Mouse (Mus musculus): ENCODE results near the gene Arhgap8. TPM values are rescaled to one million over a fixed set of nuclear protein-coding genes. Genes with fewer than 3 reads are reported as not detected.

Gene Arhgap8
- polyA plus RNA-seq, 1 experiment, result 16.0 TPM

DNA sequence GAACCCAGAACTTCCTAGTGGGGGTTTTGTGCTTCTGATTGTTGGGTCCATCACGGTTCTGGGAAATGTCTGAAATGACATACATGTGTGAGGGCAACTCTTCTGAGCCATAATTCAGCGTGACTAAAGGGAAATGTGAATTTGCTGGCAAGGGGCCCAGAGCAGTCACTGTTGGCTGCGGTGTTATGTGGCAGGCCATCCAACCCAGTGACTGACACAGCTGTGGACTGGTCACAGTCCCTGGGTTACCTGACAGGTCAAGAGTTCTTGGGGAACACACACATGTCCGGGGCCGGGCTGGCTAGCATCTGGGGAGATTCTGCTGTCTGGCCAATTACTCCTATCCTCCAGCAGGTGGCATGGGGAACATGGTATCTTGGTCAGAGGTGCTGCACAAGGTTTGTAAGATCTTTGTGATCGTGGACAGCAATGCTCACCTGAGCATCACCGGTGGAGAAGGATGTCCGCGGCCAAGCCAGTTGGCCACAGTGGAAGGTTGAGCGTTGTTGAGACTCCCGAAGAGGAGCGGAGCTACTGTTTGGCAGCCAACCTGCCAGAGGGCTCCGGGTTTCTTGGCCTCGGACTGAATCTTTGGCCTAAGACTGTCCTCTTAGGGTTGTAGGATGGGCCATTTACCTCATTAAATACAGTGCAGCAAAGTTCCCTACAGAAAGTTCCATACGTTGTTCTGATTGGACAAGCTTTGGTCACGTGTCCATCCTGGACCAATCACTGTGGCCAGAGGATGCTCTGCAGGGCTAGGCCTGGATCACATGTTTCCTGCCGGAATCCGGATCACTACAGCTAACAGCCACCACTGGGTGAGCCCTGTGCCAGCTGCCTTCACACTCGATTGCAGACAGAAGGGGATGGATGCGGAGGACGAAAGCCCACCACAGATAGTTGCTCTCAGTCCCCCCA lies 52.6 kb downstream of the Arhgap8 start:
- H3K27ac ChIP-seq (ENCODE audit: control insufficient read depth, insufficient read depth, low read length), result no peak overlapping the region
- TF ChIP-seq POLR2A (IDR thresholded peaks at IDR 0.05; ENCODE audit: control insufficient read depth, extremely low read depth, insufficient read depth, low read length, poor library complexity) (no peak), CTCF (IDR thresholded peaks at IDR 0.05; ENCODE audit: borderline replicate concordance, control insufficient read depth, extremely low read depth, insufficient read depth, low read length, poor library complexity) (no peak)
- no peaks in the 10 kb centered on the region for H3K27me3 ChIP-seq (ENCODE audit: control insufficient read depth, insufficient read depth, low read length)
- DNase-seq, result no peak
- no peak overlapping the region for H3K4me3 ChIP-seq (ENCODE audit: control insufficient read depth, insufficient read depth, low read length)
- peaks cover 5% of the 10 kb centered on the region for H3K4me1 ChIP-seq (replicated peaks; ENCODE audit: control insufficient read depth, insufficient read depth, low read length)
- WGBS, result 75% methylated on average over 21 of the region's 21 CpGs
- no peaks in the 10 kb centered on the region for H3K36me3 ChIP-seq (ENCODE audit: control insufficient read depth, insufficient read depth, low read length)

DNA sequence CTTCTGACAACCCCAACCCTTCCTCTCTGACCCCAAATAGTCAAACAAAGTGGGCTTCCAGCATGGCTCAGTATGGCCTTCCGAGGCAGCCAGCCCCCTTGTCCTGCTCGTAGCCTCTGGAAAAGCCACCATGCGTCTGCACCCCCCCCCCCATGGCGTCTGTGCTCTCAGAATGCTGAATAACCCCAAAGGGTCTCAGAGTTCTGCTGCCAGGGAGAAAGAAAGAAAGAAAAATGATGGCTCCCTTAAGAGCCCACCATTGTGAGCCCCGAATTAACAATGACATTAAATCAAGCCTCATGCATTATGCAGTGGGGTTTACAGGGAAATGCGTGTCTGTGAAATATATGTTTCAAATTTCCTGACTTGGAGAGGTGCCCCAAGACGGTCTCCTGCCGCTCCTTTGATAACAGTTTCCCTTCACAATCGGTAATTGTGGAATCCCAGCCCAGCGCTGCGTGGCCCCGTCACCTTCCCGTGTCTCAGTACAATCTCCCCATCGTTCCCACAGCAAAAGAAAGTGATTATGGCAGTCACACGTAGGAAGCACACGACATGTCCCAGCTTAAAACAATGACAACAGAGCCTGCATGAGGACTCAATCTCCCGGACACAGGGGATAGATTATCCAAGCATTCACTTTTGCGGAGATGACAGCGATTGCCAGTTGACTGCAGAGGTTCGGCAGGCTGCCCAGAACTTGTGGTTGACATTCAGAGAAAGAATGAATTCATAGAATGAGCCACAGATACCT lies 55.7 kb downstream of the Arhgap8 start:
- no peak for DNase-seq
- H3K36me3 ChIP-seq (ENCODE audit: control insufficient read depth, insufficient read depth, low read length), result no peaks in the 10 kb centered on the region
- no peak overlapping the region for H3K27ac ChIP-seq (ENCODE audit: control insufficient read depth, insufficient read depth, low read length)
- WGBS, result 84% methylated on average over 20 of the region's 20 CpGs
- H3K4me3 ChIP-seq (ENCODE audit: control insufficient read depth, insufficient read depth, low read length), result no peak overlapping the region
- H3K27me3 ChIP-seq (ENCODE audit: control insufficient read depth, insufficient read depth, low read length), result no peaks in the 10 kb centered on the region
- peaks cover 5% of the 10 kb centered on the region for H3K4me1 ChIP-seq (replicated peaks; ENCODE audit: control insufficient read depth, insufficient read depth, low read length)
- TF ChIP-seq POLR2A (IDR thresholded peaks at IDR 0.05; ENCODE audit: control insufficient read depth, extremely low read depth, insufficient read depth, low read length, poor library complexity), result no peak
- no peak for TF ChIP-seq CTCF (IDR thresholded peaks at IDR 0.05; ENCODE audit: borderline replicate concordance, control insufficient read depth, extremely low read depth, insufficient read depth, low read length, poor library complexity)

DNA sequence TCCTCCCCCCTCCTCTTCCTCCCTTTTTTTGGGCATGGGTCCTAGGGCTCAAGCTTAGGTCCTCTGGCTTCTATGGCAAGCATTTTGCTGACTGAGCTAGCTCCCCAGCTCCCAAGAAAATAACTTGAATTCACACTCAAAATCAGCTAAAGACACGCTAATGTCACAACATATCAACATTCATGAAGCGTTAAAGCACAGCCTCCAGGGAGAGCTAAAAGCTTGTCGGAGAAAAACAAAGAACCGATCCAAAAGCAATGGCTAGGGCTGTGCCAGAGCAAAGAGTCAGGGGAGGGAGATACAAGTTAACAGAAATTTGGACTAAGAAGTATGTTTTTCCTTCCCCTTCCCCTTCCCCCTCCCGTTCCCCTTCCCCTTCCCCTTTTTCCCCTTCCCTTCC lies 58.7 kb downstream of the Arhgap8 start:
- Histone ChIP-seq H3K4me3 (ENCODE audit: control insufficient read depth, insufficient read depth, low read length) (no peak overlapping the region), H3K4me1 (replicated peaks; ENCODE audit: control insufficient read depth, insufficient read depth, low read length) (no peaks in the 10 kb centered on the region), H3K27ac (ENCODE audit: control insufficient read depth, insufficient read depth, low read length) (no peak overlapping the region), H3K36me3 (ENCODE audit: control insufficient read depth, insufficient read depth, low read length) (no peaks in the 10 kb centered on the region), H3K27me3 (ENCODE audit: control insufficient read depth, insufficient read depth, low read length) (no peaks in the 10 kb centered on the region)
- no peak for TF ChIP-seq CTCF (IDR thresholded peaks at IDR 0.05; ENCODE audit: borderline replicate concordance, control insufficient read depth, extremely low read depth, insufficient read depth, low read length, poor library complexity)
- no peak for TF ChIP-seq POLR2A (IDR thresholded peaks at IDR 0.05; ENCODE audit: control insufficient read depth, extremely low read depth, insufficient read depth, low read length, poor library complexity)
- DNase-seq, result no peak
- WGBS, result 63% methylated on average over 5 of the region's 5 CpGs

DNA sequence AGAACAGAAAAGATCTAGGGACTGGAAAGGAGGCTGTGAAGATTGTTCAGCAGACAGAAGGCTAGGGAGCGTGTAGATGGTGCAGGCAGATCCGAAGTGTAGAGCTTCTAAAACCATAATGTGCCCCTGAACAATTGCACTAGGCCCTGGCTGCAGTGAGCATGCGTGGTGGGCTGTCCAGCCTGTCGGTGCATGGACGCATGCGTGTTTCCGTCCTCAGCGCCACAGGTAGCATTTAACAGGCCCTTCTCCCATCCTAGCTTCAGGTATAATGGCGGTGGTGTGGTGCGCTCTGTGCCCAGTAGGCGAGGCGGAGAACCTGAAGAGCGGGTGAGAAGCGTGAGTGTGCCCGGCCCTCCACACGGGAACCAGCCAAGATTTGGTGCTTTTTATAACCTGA lies 65.0 kb downstream of the Arhgap8 start:
- DNase-seq, result no peak
- no peaks in the 10 kb centered on the region for H3K27me3 ChIP-seq (ENCODE audit: control insufficient read depth, insufficient read depth, low read length)
- no peak overlapping the region for H3K4me3 ChIP-seq (ENCODE audit: control insufficient read depth, insufficient read depth, low read length)
- WGBS, result 97% methylated on average over 16 of the region's 16 CpGs
- H3K27ac ChIP-seq (ENCODE audit: control insufficient read depth, insufficient read depth, low read length), result no peak overlapping the region
- H3K4me1 ChIP-seq (replicated peaks; ENCODE audit: control insufficient read depth, insufficient read depth, low read length), result no peaks in the 10 kb centered on the region
- no peaks in the 10 kb centered on the region for H3K36me3 ChIP-seq (ENCODE audit: control insufficient read depth, insufficient read depth, low read length)
- TF ChIP-seq CTCF (IDR thresholded peaks at IDR 0.05; ENCODE audit: borderline replicate concordance, control insufficient read depth, extremely low read depth, insufficient read depth, low read length, poor library complexity) (no peak), POLR2A (IDR thresholded peaks at IDR 0.05; ENCODE audit: control insufficient read depth, extremely low read depth, insufficient read depth, low read length, poor library complexity) (no peak)

DNA sequence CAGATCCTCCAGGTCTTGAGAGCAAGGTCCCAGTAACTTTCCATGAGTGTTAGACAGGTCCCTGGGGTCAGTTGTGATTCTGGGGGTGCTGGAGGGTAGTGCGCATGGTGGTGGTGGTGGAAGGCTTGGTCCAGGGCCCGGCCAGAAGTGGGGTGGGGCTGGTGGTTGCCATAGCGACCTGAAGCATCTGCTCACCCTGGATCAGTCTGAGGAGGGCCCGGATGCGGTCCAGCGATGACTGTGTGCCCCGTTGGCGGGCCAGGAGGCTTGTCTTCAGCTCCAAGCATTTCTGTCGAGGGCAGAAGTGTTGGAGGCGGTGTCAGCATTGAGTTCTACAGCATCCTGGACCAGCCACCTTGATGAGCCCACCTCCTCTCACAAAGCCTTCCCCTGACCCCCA lies 67.3 kb downstream of the Arhgap8 start:
- Histone ChIP-seq H3K36me3 (ENCODE audit: control insufficient read depth, insufficient read depth, low read length) (no peaks in the 10 kb centered on the region), H3K4me3 (ENCODE audit: control insufficient read depth, insufficient read depth, low read length) (no peak overlapping the region), H3K4me1 (replicated peaks; ENCODE audit: control insufficient read depth, insufficient read depth, low read length) (no peaks in the 10 kb centered on the region), H3K27ac (ENCODE audit: control insufficient read depth, insufficient read depth, low read length) (no peak overlapping the region), H3K27me3 (ENCODE audit: control insufficient read depth, insufficient read depth, low read length) (no peaks in the 10 kb centered on the region)
- WGBS, result 89% methylated on average over 10 of the region's 10 CpGs
- no peak for TF ChIP-seq POLR2A (IDR thresholded peaks at IDR 0.05; ENCODE audit: control insufficient read depth, extremely low read depth, insufficient read depth, low read length, poor library complexity)
- no peak for TF ChIP-seq CTCF (IDR thresholded peaks at IDR 0.05; ENCODE audit: borderline replicate concordance, control insufficient read depth, extremely low read depth, insufficient read depth, low read length, poor library complexity)
- DNase-seq, result no peak

DNA sequence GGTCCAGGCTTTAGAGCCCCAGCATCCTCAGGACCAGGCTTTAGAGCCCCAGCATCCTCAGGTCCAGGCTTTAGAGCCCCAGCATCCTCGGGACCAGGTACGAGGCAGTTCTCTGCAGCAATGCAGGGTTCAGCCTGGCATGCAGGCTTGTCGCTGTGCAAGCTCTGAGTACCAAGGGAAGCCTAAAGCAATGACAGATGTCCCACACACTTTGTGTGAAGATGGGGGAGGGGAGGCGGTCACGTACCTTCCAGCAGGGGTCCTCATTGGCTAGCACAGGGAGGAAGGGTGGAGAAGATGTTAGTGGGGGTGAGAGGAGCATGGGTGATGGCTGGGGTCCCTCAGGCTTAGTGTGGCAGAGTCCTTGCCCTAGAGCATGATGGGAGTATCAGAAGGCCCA lies 73.8 kb downstream of the Arhgap8 start:
- no peak for TF ChIP-seq CTCF (IDR thresholded peaks at IDR 0.05; ENCODE audit: borderline replicate concordance, control insufficient read depth, extremely low read depth, insufficient read depth, low read length, poor library complexity)
- TF ChIP-seq POLR2A (IDR thresholded peaks at IDR 0.05; ENCODE audit: control insufficient read depth, extremely low read depth, insufficient read depth, low read length, poor library complexity), result no peak
- H3K36me3 ChIP-seq (ENCODE audit: control insufficient read depth, insufficient read depth, low read length), result no peaks in the 10 kb centered on the region
- 93% methylated on average over 5 of the region's 5 CpGs for WGBS

More for the DNA sequence above, 73.8 kb downstream of the Arhgap8 start:
- Histone ChIP-seq H3K27me3 (ENCODE audit: control insufficient read depth, insufficient read depth, low read length) (no peaks in the 10 kb centered on the region), H3K4me1 (replicated peaks; ENCODE audit: control insufficient read depth, insufficient read depth, low read length) (no peaks in the 10 kb centered on the region), H3K27ac (ENCODE audit: control insufficient read depth, insufficient read depth, low read length) (no peak overlapping the region), H3K4me3 (ENCODE audit: control insufficient read depth, insufficient read depth, low read length) (no peak overlapping the region)
- no peak for DNase-seq

Data from thymus, adult 2 months (tissue).